Mouse (Mus musculus) brain, embryonic 14.5 days (tissue): ENCODE results near the gene Chd2.

Experiments
- CTCF ChIP-seq: fragments of 200-500 bp; IDR thresholded peaks from 2 replicates; pipeline ENCODE4 v1.5.1; 2012; ENCODE audit warnings: inconsistent platforms, mild to moderate bottlenecking, moderate library complexity, borderline replicate concordance; ENCODE audit not compliant: insufficient read depth, insufficient read length; ENCODE audit errors: extremely low read depth
- POLR2A ChIP-seq: fragments of 200-500 bp; IDR thresholded peaks from 2 replicates; pipeline ENCODE4 v1.6.1; 2012; ENCODE audit warnings: mild to moderate bottlenecking, inconsistent platforms, borderline replicate concordance; ENCODE audit not compliant: poor library complexity, insufficient read depth, insufficient read length, severe bottlenecking; ENCODE audit errors: extremely low read depth

- no peak for TF ChIP-seq CTCF
- TF ChIP-seq POLR2A: no peak
These were observed 16.1 kb upstream of the Chd2 start for GRCm38 (mm10) chr7:73557671-73558265.
